Mouse (Mus musculus) layer of hippocampus, postnatal 14 days (tissue): ENCODE results near the gene Apela. TPM values are rescaled to one million over a fixed set of nuclear protein-coding genes. Genes with fewer than 3 reads are reported as not detected.
"Not testable (repeated sequence)": the region's sequence is repeated elsewhere in the genome, so short reads cannot be mapped to it uniquely, and the experiment has no call there.

Experiments
- DNase-seq, 2 experiments: peaks; one replicate each; pipeline ENCODE4 v3.0.0; 2021 to 2022; ENCODE audit warnings: low spot score in 2 of 2, mixed read lengths in 1 of 2
- total RNA-seq, 2 experiments: library from RNA; stranded (reverse); gene quantifications; 2 replicates each; pipeline ENCODE4 v1.2.3; 2021

The Apela gene
- total RNA-seq, 2 experiments from 2014 or later, result 0.69 TPM; not detected in 1

GRCm38 (mm10) chr8:65028959-65029686, 8.0 kb downstream of the Apela start:
- no peak for DNase-seq

GRCm38 (mm10) chr8:65022485-65022884, 14.7 kb downstream of the Apela start:
- DNase-seq, result peak; percentile 67 to 71

GRCm38 (mm10) chr8:65018423-65018822, 18.7 kb downstream of the Apela start, which contains the start of the genes Trim61 and Trim60:
Gene Trim61, minus strand, starts transcription at chr8:65018523.
Gene Trim60, minus strand, starts transcription at chr8:65018584.
- DNase-seq, result no peak

GRCm38 (mm10) chr8:65007616-65008015, 29.5 kb downstream of the Apela start:
- not testable (repeated sequence) for DNase-seq

GRCm38 (mm10) chr8:64998806-64999365, 38.2 kb downstream of the Apela start:
- DNase-seq, result no peak

GRCm38 (mm10) chr8:64987731-64988130, 49.4 kb downstream of the Apela start, which contains the start of gene Trim75:
Gene Trim75, minus strand, starts transcription at chr8:64987831.
- DNase-seq, result no peak

GRCm38 (mm10) chr8:64983150-64983897, 53.8 kb downstream of the Apela start:
- no peak for DNase-seq

Other genes starting within 250 kb of the Apela start
- gene Klhl2, start 187.3 kb downstream of the Apela start, total RNA-seq, result 100 to 1,000 TPM; 220 to 258 TPM
- 10 to 100 TPM; 15.7 to 16.0 TPM for gene Tmem192, start 90.2 kb downstream of the Apela start, total RNA-seq
- not detected for gene Trim75, start 49.5 kb downstream of the Apela start, total RNA-seq
- gene Trim61, start 18.8 kb downstream of the Apela start, total RNA-seq, result not detected
- not detected for gene Trim60, start 18.8 kb downstream of the Apela start, total RNA-seq
- gene Gm10663, start 37.7 kb upstream of the Apela start, total RNA-seq, result not detected
- not detected for gene BC030870, start 92.2 kb upstream of the Apela start, total RNA-seq